Mouse (Mus musculus) heart, adult 2 months (tissue): ENCODE data around the gene Gdpd4.

Source experiments
- CTCF ChIP-seq: fragments of 200-600 bp; IDR thresholded peaks from 2 replicates; pipeline ENCODE4 v1.8.1; 2022; ENCODE audit warnings: antibody characterized with exemption, mild to moderate bottlenecking, moderate library complexity
- EP300 ChIP-seq: fragments of 200-500 bp; IDR thresholded peaks from 2 replicates; pipeline ENCODE4 v1.6.1; 2011; ENCODE audit warnings: low read depth, low read length, control low read depth; ENCODE audit not compliant: insufficient read depth

GRCm38 (mm10) chr7:98084541-98085293 lies 165.0 kb downstream of the Gdpd4 start:
- no peak for TF ChIP-seq CTCF
- no peak for TF ChIP-seq EP300
